Mouse (Mus musculus): ENCODE data around the gene Ankrd44.

Gene Ankrd44

GRCm38 (mm10) chr1:54637340-54637739 lies 288.8 kb downstream of the Ankrd44 start:
- no peak for DNase-seq (ENCODE audit: low spot score)

GRCm38 (mm10) chr1:54629106-54629505 lies 297.1 kb downstream of the Ankrd44 start:
- no peak for DNase-seq (ENCODE audit: low spot score)

- no peak for DNase-seq (ENCODE audit: low spot score)
Measured at GRCm38 (mm10) chr1:54614963-54615362, 311.2 kb downstream of the Ankrd44 start.

- no peak for DNase-seq (ENCODE audit: low spot score)
Measured at GRCm38 (mm10) chr1:54612344-54612743, 313.8 kb downstream of the Ankrd44 start.

- no peak for DNase-seq (ENCODE audit: low spot score)
Measured at GRCm38 (mm10) chr1:54611891-54612290, 314.3 kb downstream of the Ankrd44 start.

GRCm38 (mm10) chr1:54606936-54607335 lies 319.3 kb downstream of the Ankrd44 start:
- no peak for DNase-seq (ENCODE audit: low spot score)

GRCm38 (mm10) chr1:54601692-54602091 lies 324.5 kb downstream of the Ankrd44 start:
- DNase-seq (ENCODE audit: low spot score): no peak

GRCm38 (mm10) chr1:54600275-54600674 lies 325.9 kb downstream of the Ankrd44 start:
- DNase-seq (ENCODE audit: low spot score): no peak

GRCm38 (mm10) chr1:54597594-54598217 lies 328.5 kb downstream of the Ankrd44 start:
- DNase-seq (ENCODE audit: low spot score): no peak

- no peak for DNase-seq (ENCODE audit: low spot score)
Measured at GRCm38 (mm10) chr1:54596151-54596550, 330.0 kb downstream of the Ankrd44 start.
